Mouse (Mus musculus) myocyte (in vitro differentiated cells): Measurements from ENCODE around the gene Dupd1. TPM values are rescaled to one million over a fixed set of nuclear protein-coding genes. Genes with fewer than 3 reads are reported as not detected.

ENCODE experiments used
- polyA plus RNA-seq: library from polyadenylated mRNA; unstranded; fragments of >200 nt; fragmentation: generic; extraction: Trizol; gene quantifications from one replicate; pipeline ENCODE4 v1.2.1, GENCODE M21; 2012; ENCODE audit warnings: missing spikeins

The Dupd1 gene
- polyA plus RNA-seq, 1 experiment: 0.14 TPM

Other genes starting within 250 kb of the Dupd1 start
- 3.9 TPM for gene Kat6b, start 233.1 kb downstream of the Dupd1 start, polyA plus RNA-seq
- gene Samd8, start 36.0 kb upstream of the Dupd1 start, polyA plus RNA-seq: 27.8 TPM
- gene Dusp13, start 36.6 kb upstream of the Dupd1 start, polyA plus RNA-seq: 24.6 TPM
- 314 TPM for gene Vdac2, start 110.7 kb upstream of the Dupd1 start, polyA plus RNA-seq
- gene Comtd1, start 134.4 kb upstream of the Dupd1 start, polyA plus RNA-seq: 47.1 TPM